Mouse (Mus musculus): ENCODE results near the gene Cyp27a1. TPM values are rescaled to one million over a fixed set of nuclear protein-coding genes. Genes with fewer than 3 reads are reported as not detected.

The Cyp27a1 gene
- total RNA-seq, 2 experiments from 2014 or later, result 11.4 to 14.9 TPM

DNA sequence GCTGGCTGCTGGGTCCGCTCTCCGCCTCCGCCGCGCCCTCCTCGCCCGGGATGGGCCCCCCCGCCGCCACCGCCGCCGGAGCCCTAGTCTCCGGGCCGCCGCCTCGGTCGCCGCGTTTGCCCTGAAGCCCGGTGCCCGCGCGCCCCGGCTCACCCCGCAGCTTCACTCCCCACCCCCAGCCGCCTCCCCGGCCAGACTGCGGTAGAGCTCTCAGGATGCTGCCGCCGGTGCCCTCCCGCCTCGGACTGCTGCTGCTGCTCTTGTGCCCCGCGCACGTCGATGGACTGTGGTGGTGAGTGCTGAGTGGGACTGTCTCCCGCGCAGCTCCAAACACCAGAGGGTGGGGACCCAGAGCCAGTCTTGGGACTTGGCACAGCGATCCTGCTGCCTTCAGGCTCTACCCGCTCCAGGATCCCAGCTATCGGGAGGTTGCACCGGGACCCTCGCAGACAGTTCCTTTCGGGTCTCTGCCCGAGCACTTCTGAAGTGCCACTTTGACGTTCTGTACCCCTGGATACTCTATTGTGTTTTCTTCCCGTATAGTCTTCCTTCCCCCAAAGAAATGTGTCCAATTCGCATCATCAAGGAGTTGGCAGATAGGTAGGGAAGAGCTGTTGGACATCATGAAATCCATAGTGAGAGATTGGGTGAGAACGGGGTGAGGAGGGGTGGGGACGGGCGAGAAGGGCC lies 58.7 kb downstream of the Cyp27a1 start:
- DNase-seq, result peak; percentile 54 to 58

DNA sequence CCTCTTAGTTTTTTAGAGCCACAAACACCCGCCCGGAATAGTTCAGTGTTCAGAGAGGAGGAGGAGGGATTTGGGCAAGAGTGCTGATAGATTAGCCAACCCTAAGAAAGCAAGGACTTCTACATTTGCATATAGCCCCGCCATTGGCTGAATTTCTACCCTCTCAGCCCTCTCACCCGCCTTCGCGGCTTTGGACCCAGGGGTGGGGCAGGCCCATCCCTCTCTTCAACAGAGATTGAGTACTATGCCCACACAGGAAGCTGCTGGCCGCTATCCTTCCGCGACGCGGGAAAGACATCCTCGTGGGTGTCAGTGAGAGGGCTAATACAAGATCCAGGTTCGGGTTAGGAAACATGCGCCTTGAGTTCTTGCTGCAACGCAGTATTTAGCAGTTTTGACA lies 59.8 kb downstream of the Cyp27a1 start:
- DNase-seq, result peak; percentile 89 to 90

DNA sequence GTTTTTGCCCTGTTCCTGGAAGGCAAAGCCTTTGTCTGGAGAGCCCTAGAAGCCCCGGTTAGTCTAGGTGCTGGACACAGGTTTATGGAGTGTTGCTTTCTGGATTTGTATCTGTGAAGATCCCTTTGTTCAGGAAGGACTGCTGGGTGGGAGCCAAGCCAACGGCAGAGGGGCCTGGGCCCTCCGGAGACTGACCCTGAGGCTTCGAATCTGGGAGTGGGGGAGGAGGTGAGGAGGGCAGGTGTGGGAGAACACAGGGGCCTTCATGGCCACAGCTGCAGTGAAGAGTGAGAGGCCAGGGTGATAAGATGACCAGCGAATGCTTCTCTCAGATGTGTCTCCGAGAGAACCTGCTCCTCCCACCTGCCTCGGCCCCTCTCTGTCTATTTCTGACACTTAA lies 60.7 kb downstream of the Cyp27a1 start:
- DNase-seq, result no peak

DNA sequence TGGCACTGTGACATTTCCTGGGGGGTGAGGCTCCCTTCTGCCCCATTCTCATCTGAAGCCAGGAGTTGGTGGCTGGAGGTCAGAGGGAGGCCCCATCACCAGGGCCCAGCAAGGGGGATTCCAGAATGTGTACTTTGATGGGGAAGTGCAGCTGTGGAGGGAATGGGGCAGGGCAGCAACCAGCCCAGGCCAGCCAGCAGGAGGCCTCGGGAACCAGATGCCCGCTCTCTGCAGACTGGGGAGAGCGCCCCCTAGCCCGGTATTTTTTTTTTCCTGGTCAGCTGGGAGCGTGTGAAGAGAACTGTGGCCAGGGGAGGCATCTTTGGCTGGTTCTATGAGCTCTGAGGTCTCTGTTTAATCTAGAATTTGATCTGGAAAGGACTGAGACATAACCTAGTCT lies 62.4 kb downstream of the Cyp27a1 start:
- peak in 1 of 2 experiments; percentile 21 for DNase-seq

DNA sequence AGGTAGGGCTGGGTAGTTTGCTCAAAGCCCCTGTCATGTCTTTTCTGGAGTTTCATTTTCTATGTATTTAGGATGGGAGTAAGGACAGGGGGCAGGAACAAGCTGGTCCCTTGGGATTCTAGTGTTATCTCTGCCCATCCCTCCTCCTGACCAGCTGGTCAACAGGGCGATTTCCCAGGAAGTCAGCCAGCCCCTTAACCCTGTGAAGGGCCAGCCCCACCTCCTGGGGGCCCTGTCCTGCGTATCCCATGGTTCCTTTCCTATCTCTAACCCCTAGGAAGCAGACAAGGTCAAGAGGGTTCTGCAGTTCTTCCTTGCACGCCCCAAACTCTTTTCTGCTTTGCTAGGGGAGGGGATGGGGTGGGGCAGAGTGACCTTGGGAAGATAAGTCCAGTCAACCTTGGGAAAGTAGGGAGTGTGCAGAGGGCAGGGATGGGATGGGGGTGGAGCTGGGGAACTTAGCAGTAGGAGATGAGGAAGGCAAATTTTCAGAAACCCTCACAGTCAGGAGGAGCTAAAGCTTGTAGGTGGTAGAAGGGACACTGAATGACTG lies 65.6 kb downstream of the Cyp27a1 start:
- no peak for DNase-seq

DNA sequence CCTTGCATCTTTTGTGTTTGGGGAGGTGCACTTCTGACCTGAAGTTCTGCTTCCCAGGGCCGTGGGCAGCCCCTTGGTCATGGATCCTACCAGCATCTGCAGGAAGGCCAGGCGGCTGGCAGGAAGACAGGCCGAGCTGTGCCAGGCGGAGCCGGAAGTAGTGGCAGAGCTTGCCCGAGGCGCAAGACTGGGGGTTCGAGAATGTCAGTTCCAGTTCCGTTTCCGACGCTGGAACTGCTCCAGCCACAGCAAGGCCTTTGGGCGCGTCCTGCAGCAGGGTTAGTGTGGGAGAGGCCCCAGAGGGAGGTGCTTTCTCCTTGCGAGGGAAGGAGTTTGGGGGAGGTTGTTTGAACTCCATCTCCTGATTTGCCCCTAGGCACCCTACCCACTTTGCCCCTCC lies 68.7 kb downstream of the Cyp27a1 start:
- DNase-seq, result no peak

DNA sequence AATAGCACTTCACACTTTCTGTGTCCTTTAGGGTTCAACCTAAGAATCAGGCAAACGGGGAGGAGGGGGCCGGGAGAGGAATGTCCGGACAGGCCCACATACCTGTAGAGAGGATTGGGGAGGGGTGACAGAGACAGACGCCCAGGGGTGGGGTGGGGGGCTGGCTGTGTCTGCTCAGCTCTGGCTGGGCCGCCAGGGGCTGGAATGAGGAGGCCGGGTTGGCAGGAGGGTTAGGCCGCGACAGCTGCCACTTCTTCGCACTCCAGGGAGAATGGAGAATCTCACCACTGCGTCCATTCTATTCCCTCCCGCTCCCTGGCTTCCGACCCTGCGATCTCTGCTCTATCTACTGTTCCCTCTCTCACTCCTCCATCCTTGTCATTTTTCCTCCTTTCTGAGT lies 70.2 kb downstream of the Cyp27a1 start:
- DNase-seq, result no peak

DNA sequence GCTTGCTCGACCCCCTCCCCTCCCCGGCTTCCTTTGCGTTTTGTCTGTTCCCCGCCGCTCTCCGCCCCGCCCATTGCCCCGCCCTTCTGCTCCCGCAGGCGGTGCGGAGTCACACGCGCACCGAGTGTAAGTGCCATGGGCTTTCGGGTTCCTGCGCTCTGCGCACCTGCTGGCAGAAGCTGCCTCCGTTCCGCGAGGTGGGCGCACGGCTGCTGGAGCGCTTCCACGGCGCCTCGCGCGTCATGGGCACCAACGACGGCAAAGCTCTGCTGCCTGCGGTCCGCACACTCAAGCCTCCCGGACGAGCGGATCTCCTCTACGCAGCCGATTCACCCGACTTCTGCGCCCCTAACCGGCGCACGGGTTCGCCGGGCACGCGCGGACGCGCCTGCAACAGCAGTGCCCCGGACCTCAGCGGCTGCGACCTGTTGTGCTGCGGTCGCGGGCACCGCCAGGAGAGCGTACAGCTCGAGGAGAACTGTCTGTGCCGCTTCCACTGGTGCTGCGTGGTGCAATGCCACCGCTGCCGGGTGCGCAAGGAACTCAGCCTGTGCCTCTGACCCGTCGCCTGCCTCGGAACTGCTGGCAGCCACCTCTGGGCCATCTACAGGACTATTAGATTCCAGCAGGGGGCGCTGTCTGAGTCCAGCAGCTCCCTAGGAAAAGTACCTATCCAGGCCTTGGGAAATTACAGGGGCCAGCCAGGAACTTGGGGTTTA lies 70.8 kb downstream of the Cyp27a1 start:
- peak; percentile 77 to 84 for DNase-seq

Other genes starting within 250 kb of the Cyp27a1 start
- 10 to 100 TPM; 27.5 to 30.5 TPM for gene Cnot9, start 207.5 kb upstream of the Cyp27a1 start, total RNA-seq (2021)
- gene Plcd4, start 170.7 kb upstream of the Cyp27a1 start, total RNA-seq (2021), result under 1 TPM; 0.43 to 0.53 TPM
- 10 to 100 TPM; 19.7 to 23.9 TPM for gene Usp37, start 169.3 kb upstream of the Cyp27a1 start, total RNA-seq (2021)
- gene Zfp142, start 125.3 kb upstream of the Cyp27a1 start, total RNA-seq (2021), result 10 to 100 TPM; 12.6 to 18.3 TPM
- gene Bcs1l, start 125.3 kb upstream of the Cyp27a1 start, total RNA-seq (2021), result 10 to 100 TPM; 29.2 to 29.3 TPM
- gene Rnf25, start 112.2 kb upstream of the Cyp27a1 start, total RNA-seq (2021), result 10 to 100 TPM; 40.6 to 55.3 TPM
- gene Stk36, start 112.1 kb upstream of the Cyp27a1 start, total RNA-seq (2021), result 1 to 10 TPM; 2.9 to 4.2 TPM
- 10 to 100 TPM; 18.3 to 21.8 TPM for gene Ttll4, start 51.8 kb upstream of the Cyp27a1 start, total RNA-seq (2021)
- gene Prkag3, start 35.6 kb downstream of the Cyp27a1 start, total RNA-seq (2021), result under 1 TPM in 1 of 2 experiments, not detected in 1; 0.23 TPM
- 1 to 10 TPM; 3.9 to 4.3 TPM for gene Wnt6, start 58.3 kb downstream of the Cyp27a1 start, total RNA-seq (2021)
- gene Wnt10a, start 77.9 kb downstream of the Cyp27a1 start, total RNA-seq (2021), result under 1 TPM; 0.36 to 0.43 TPM
- 1 to 10 TPM; 2.8 to 3.5 TPM for gene Cdk5r2, start 141.4 kb downstream of the Cyp27a1 start, total RNA-seq (2021)
- gene Fev, start 171.8 kb downstream of the Cyp27a1 start, total RNA-seq (2021), result 1 to 10 TPM in 1 of 2 experiments, under 1 TPM in 1; 0.93 to 1.1 TPM
- gene Cryba2, start 179.6 kb downstream of the Cyp27a1 start, total RNA-seq (2021), result under 1 TPM in 1 of 2 experiments, not detected in 1; 0.56 TPM
- not detected for gene Cfap65, start 222.0 kb downstream of the Cyp27a1 start, total RNA-seq (2021)
- not detected for gene Ihh, start 238.1 kb downstream of the Cyp27a1 start, total RNA-seq (2021)

Data from adrenal gland, postnatal 36 days (tissue).